Mouse (Mus musculus) lung, postnatal 0 days (tissue): ENCODE results near the gene Chrm5. TPM values are rescaled to one million over a fixed set of nuclear protein-coding genes. Genes with fewer than 3 reads are reported as not detected.

Experiments
- ATAC-seq: fragments of 200-750 bp; cut with Nextera tagmentation; 2 replicates; pipeline ENCODE4 v1.8.0; 2017; ENCODE audit warnings: moderate library complexity
- DNase-seq: peaks from one replicate; pipeline ENCODE4 v3.0.0-alpha.2; 2016; ENCODE audit warnings: low spot score
- H3K27ac ChIP-seq: fragments of 300-500 bp; sonication (generic); 2 replicates; pipeline ENCODE4 v1.5.1; 2014; ENCODE audit warnings: antibody characterized with exemption, mild to moderate bottlenecking, low read length, mixed read lengths
- H3K27me3 ChIP-seq: fragments of 300-500 bp; sonication (generic); replicated peaks from 2 replicates; pipeline ENCODE4 v1.6.1; 2014; ENCODE audit warnings: low read length, mixed read lengths; ENCODE audit not compliant: insufficient read depth
- H3K36me3 ChIP-seq: fragments of 300-500 bp; sonication (generic); 2 replicates; pipeline ENCODE4 v1.6.1; 2014; ENCODE audit warnings: low read length, mixed read lengths; ENCODE audit not compliant: insufficient read depth
- H3K4me1 ChIP-seq: fragments of 300-500 bp; sonication (generic); 2 replicates; pipeline ENCODE4 v1.6.1; 2014; ENCODE audit warnings: antibody characterized with exemption, low read depth, low read length, mixed read lengths; ENCODE audit not compliant: insufficient read depth
- H3K4me2 ChIP-seq: fragments of 300-500 bp; sonication (generic); replicated peaks from 2 replicates; pipeline ENCODE4 v1.6.1; 2014; ENCODE audit warnings: low read depth, mild to moderate bottlenecking, low read length, moderate library complexity, mixed read lengths
- H3K4me3 ChIP-seq: fragments of 300-500 bp; sonication (generic); 2 replicates; pipeline ENCODE4 v1.5.1; 2014; ENCODE audit warnings: low read depth, low read length
- H3K9ac ChIP-seq: fragments of 300-500 bp; sonication (generic); replicated peaks from 2 replicates; pipeline ENCODE4 v1.6.1; 2014; ENCODE audit warnings: low read depth, mild to moderate bottlenecking
- H3K9me3 ChIP-seq: fragments of 300-500 bp; sonication (generic); 2 replicates; pipeline ENCODE4 v1.6.1; 2016; ENCODE audit warnings: low read length, mixed read lengths
- CTCF ChIP-seq: IDR thresholded peaks from 2 replicates; pipeline ENCODE4 v1.5.1; 2016; ENCODE audit warnings: antibody characterized with exemption, mild to moderate bottlenecking
- EP300 ChIP-seq: IDR thresholded peaks from 2 replicates; pipeline ENCODE4 v1.6.1; 2016; ENCODE audit warnings: antibody characterized with exemption, mild to moderate bottlenecking, control low read depth
- WGBS: fragments of 180-500 bp; shearing (Covaris S2); extraction: QIAGEN DNeasy Blood & Tissue Kit; methylation state at CpG from one replicate; pipeline ENCODE4 v1.1.7; 2014; 5-methylcytosine and 5-hydroxymethylcytosine counted together
- polyA plus RNA-seq: library from polyadenylated mRNA; unstranded; fragments of >200 nt; fragmentation: Nextera tagmentation; extraction: Ambion mirVana; gene quantifications from 2 replicates; pipeline ENCODE4 v1.2.1, GENCODE M21; 2015

Chrm5 gene
- polyA plus RNA-seq, 1 experiment from 2014 or later, result not detected

DNA sequence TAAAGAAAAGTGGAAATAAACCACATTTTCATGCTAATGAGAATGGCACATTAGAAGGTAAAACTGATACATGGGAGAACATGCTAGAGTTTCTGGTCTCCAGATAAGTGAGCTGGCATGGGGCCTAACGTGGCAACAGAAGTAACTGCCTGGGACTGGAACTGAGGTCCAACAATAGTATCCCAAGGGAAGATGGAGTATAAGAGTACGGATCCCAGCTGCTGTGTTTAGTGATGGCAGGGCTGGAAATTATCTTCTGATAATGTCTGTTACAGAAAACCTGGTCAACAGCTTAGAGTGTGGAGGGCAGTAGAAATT lies 2.7 kb upstream of the Chrm5 start:
- ATAC-seq, result peak; percentile 24; the same call in 1 of the 2 replicates
- WGBS, result 55% methylated on average over 2 of the region's 2 CpGs
- no peak for TF ChIP-seq CTCF
- Histone ChIP-seq H3K4me2 (no peak overlapping the region), H3K4me1 (no peaks in the 10 kb centered on the region), H3K27me3 (no peaks in the 10 kb centered on the region), H3K9ac (no peak overlapping the region), H3K9me3 (no peaks in the 10 kb centered on the region), H3K27ac (no peak overlapping the region), H3K4me3 (no peak overlapping the region), H3K36me3 (no peaks in the 10 kb centered on the region)
- no peak for DNase-seq

GRCm38 (mm10) chr2:112482533-112483333 lies 2.2 kb upstream of the Chrm5 start:
- H3K27me3 ChIP-seq, result no peaks in the 10 kb centered on the region
- no peak for ATAC-seq
- WGBS, result 48% methylated on average over 5 of the region's 5 CpGs
- H3K4me2 ChIP-seq, result no peak overlapping the region
- no peaks in the 10 kb centered on the region for H3K4me1 ChIP-seq
- no peak for DNase-seq
- H3K27ac ChIP-seq, result no peak overlapping the region
- no peaks in the 10 kb centered on the region for H3K9me3 ChIP-seq
- no peak overlapping the region for H3K4me3 ChIP-seq
- no peak for TF ChIP-seq EP300
- no peak for TF ChIP-seq CTCF
- H3K9ac ChIP-seq, result no peak overlapping the region
- H3K36me3 ChIP-seq, result no peaks in the 10 kb centered on the region

- TF ChIP-seq EP300 (no peak), CTCF (peak; percentile 75)
- 3% methylated on average over 2 of the region's 2 CpGs for WGBS
- H3K4me3 ChIP-seq, result no peak overlapping the region
- H3K27ac ChIP-seq, result no peak overlapping the region
- H3K9me3 ChIP-seq, result no peaks in the 10 kb centered on the region
- H3K4me1 ChIP-seq, result no peaks in the 10 kb centered on the region
- ATAC-seq (peak; percentile 29), DNase-seq (peak; percentile 72)
- H3K4me2 ChIP-seq, result no peak overlapping the region
- H3K36me3 ChIP-seq, result no peaks in the 10 kb centered on the region
- H3K27me3 ChIP-seq, result no peaks in the 10 kb centered on the region
- H3K9ac ChIP-seq, result no peak overlapping the region
Measured at GRCm38 (mm10) chr2:112481564-112481963, 995 bp upstream of the Chrm5 start.

- DNase-seq (peak; percentile 41), ATAC-seq (peak; percentile 31; the same call in 1 of the 2 replicates)
- no peak overlapping the region for H3K4me3 ChIP-seq
- H3K27ac ChIP-seq, result 0 out of 2 replicates have a peak overlapping the region, but pooled peaks have one; percentile 28
- H3K9me3 ChIP-seq, result no peaks in the 10 kb centered on the region
- no peak overlapping the region for H3K4me2 ChIP-seq
- TF ChIP-seq CTCF (no peak), EP300 (no peak)
- H3K9ac ChIP-seq, result no peak overlapping the region
- H3K4me1 ChIP-seq, result peaks cover 7% of the 10 kb centered on the region; the same call in 1 of the 2 replicates
- 52% methylated on average over 6 of the region's 6 CpGs for WGBS
- no peaks in the 10 kb centered on the region for H3K27me3 ChIP-seq
- no peaks in the 10 kb centered on the region for H3K36me3 ChIP-seq
Measured at GRCm38 (mm10) chr2:112476554-112476953, 4.0 kb downstream of the Chrm5 start.

DNA sequence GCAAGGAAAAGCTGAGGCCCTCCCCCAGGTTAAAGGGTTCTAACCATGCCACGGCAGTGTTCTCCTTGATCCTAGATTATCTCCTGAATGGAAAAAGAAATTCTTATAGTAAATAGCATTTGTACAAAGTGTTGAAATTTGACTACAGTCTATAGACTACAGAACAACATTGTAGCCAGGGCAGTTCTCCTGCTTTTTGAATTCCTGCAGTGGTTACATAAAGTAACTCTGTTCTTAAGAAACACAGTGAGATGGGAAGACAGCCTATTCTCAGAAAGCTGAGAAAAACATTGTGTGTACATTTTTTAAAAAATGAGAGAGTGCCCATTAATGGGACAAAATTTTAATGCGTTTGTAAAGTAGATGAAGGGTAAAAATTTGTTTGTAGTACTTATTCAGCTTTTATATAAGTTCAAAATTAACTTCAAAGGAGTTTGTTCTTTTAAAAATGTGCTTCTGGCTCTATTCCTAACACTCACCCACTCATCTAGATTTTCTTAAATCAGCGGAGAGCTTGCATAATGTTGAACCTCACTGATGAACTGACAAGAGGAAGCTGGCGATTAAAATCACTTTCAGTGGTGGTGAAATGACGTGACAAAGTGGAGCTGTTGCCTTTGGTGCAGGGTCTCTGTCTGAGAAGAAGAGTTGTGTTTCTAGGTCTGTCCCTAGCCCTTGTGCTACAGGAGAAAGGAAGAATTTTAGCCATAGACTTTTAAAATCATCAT lies 5.4 kb downstream of the Chrm5 start:
- Histone ChIP-seq H3K4me3 (no peak overlapping the region), H3K4me2 (no peak overlapping the region), H3K9ac (no peak overlapping the region), H3K36me3 (no peaks in the 10 kb centered on the region), H3K9me3 (no peaks in the 10 kb centered on the region), H3K4me1 (peaks cover 7% of the 10 kb centered on the region; the same call in 1 of the 2 replicates), H3K27me3 (no peaks in the 10 kb centered on the region), H3K27ac (peak overlapping the region; percentile 60; the same call in 1 of the 2 replicates)
- ATAC-seq (peak; percentile 77), DNase-seq (peak; percentile 78)
- WGBS, result 23% methylated on average over 5 of the region's 5 CpGs
- TF ChIP-seq EP300 (no peak), CTCF (no peak)

- no peak overlapping the region for H3K4me3 ChIP-seq
- ATAC-seq, result no peak
- H3K4me2 ChIP-seq, result no peak overlapping the region
- H3K27ac ChIP-seq, result no peak overlapping the region
- H3K9me3 ChIP-seq, result no peaks in the 10 kb centered on the region
- TF ChIP-seq EP300 (no peak), CTCF (no peak)
- WGBS, result 88% methylated on average over 2 of the region's 2 CpGs
- H3K27me3 ChIP-seq, result no peaks in the 10 kb centered on the region
- H3K9ac ChIP-seq, result no peak overlapping the region
- DNase-seq, result no peak
- peaks cover 7% of the 10 kb centered on the region; the same call in 1 of the 2 replicates for H3K36me3 ChIP-seq
- peaks cover 7% of the 10 kb centered on the region; the same call in 1 of the 2 replicates for H3K4me1 ChIP-seq
Measured at GRCm38 (mm10) chr2:112472076-112472475, 8.5 kb downstream of the Chrm5 start.
